Mouse (Mus musculus) C2C12 (cell line): Measurements from ENCODE around the gene Plcb2. TPM values are rescaled to one million over a fixed set of nuclear protein-coding genes. Genes with fewer than 3 reads are reported as not detected.

Source experiments
- H3K27me3 ChIP-seq: one replicate; pipeline ENCODE4 v1.6.1; 2011; ENCODE audit not compliant: control insufficient read depth, insufficient read depth, insufficient read length
- H3K36me3 ChIP-seq: one replicate; pipeline ENCODE4 v1.6.1; 2011; ENCODE audit not compliant: control insufficient read depth, insufficient read depth
- H3K4me3 ChIP-seq: one replicate; pipeline ENCODE4 v1.5.1; 2011; ENCODE audit warnings: mild to moderate bottlenecking, control low read depth; ENCODE audit not compliant: poor library complexity, insufficient read depth, severe bottlenecking
- H3K79me2 ChIP-seq: one replicate; pipeline ENCODE4 v1.6.1; 2011; ENCODE audit not compliant: control insufficient read depth, insufficient read depth
- H3K79me3 ChIP-seq: one replicate; pipeline ENCODE4 v1.6.1; 2011; ENCODE audit warnings: low read depth, control low read depth
- H3ac ChIP-seq: one replicate; pipeline ENCODE3; 2011; ENCODE audit warnings: low read depth; ENCODE audit not compliant: control insufficient read depth, insufficient read length
- CEBPB ChIP-seq: IDR thresholded peaks from one replicate; pipeline ENCODE4 v1.6.1; 2011; ENCODE audit warnings: low read depth, mild to moderate bottlenecking, control low read depth, moderate library complexity
- CTCF ChIP-seq: IDR thresholded peaks from one replicate; pipeline ENCODE4 v1.5.1; 2011; ENCODE audit not compliant: control insufficient read depth, insufficient read depth, insufficient read length
- FOSL1 ChIP-seq: IDR thresholded peaks from one replicate; pipeline ENCODE4 v1.8.0; 2011; ENCODE audit warnings: mild to moderate bottlenecking, low read length; ENCODE audit not compliant: poor library complexity, insufficient read depth, severe bottlenecking
- MAX ChIP-seq: IDR thresholded peaks from one replicate; pipeline ENCODE4 v1.6.1; 2011; ENCODE audit warnings: mild to moderate bottlenecking, control low read depth
- MYOD1 ChIP-seq: IDR thresholded peaks from one replicate; pipeline ENCODE4 v1.6.1; 2011; ENCODE audit warnings: low read depth; ENCODE audit not compliant: control insufficient read depth, insufficient read length
- MYOG ChIP-seq: IDR thresholded peaks from one replicate; pipeline ENCODE4 v1.6.1; 2011; ENCODE audit not compliant: control insufficient read depth, insufficient read length; ENCODE audit errors: extremely low read depth
- USF1 ChIP-seq: IDR thresholded peaks from one replicate; pipeline ENCODE4 v1.6.1; 2011; ENCODE audit warnings: low read depth, mild to moderate bottlenecking, control low read depth, moderate library complexity
- polyA plus RNA-seq: library from polyadenylated mRNA; unstranded; fragments of >200 nt; fragmentation: generic; extraction: Trizol; gene quantifications from one replicate; pipeline ENCODE4 v1.2.1, GENCODE M21; 2012; ENCODE audit warnings: missing spikeins

Gene Plcb2
- polyA plus RNA-seq, 1 experiment, result not detected

GRCm38 (mm10) chr2:118727911-118728310 is 327 bp downstream of the Plcb2 start:
- Histone ChIP-seq H3K36me3 (no peaks in the 10 kb centered on the region), H3K4me3 (no peak overlapping the region), H3K27me3 (peaks cover 71% of the 10 kb centered on the region), H3K79me3 (no peaks in the 10 kb centered on the region), H3K79me2 (no peaks in the 10 kb centered on the region), H3ac (no peak overlapping the region)
- no peak for TF ChIP-seq CEBPB
- no peak for TF ChIP-seq MYOD1
- TF ChIP-seq USF1, result no peak
- TF ChIP-seq FOSL1, result no peak
- TF ChIP-seq CTCF, result no peak
- no peak for TF ChIP-seq MAX

GRCm38 (mm10) chr2:118726873-118727272 is 1.4 kb downstream of the Plcb2 start:
- Histone ChIP-seq H3K36me3 (no peaks in the 10 kb centered on the region), H3K27me3 (peaks cover 71% of the 10 kb centered on the region), H3ac (no peak overlapping the region), H3K4me3 (no peak overlapping the region), H3K79me3 (no peaks in the 10 kb centered on the region), H3K79me2 (no peaks in the 10 kb centered on the region)
- no peak for TF ChIP-seq FOSL1
- no peak for TF ChIP-seq MAX
- no peak for TF ChIP-seq USF1
- TF ChIP-seq CEBPB, result no peak
- TF ChIP-seq MYOG, result no peak

- Histone ChIP-seq H3K36me3 (no peaks in the 10 kb centered on the region), H3ac (no peak overlapping the region), H3K79me3 (no peaks in the 10 kb centered on the region), H3K79me2 (no peaks in the 10 kb centered on the region), H3K4me3 (no peak overlapping the region), H3K27me3 (peaks cover 67% of the 10 kb centered on the region)
- TF ChIP-seq CTCF, result no peak
Observed at GRCm38 (mm10) chr2:118725511-118725910, 2.7 kb downstream of the Plcb2 start.

GRCm38 (mm10) chr2:118723693-118724486 is 4.3 kb downstream of the Plcb2 start:
- H3K79me3 ChIP-seq, result no peaks in the 10 kb centered on the region
- no peaks in the 10 kb centered on the region for H3K36me3 ChIP-seq
- H3K4me3 ChIP-seq, result no peak overlapping the region
- TF ChIP-seq USF1 (no peak), MYOD1 (no peak), CEBPB (no peak), CTCF (no peak), FOSL1 (no peak), MYOG (no peak), MAX (no peak)
- peaks cover 78% of the 10 kb centered on the region for H3K27me3 ChIP-seq
- H3ac ChIP-seq, result no peak overlapping the region
- no peaks in the 10 kb centered on the region for H3K79me2 ChIP-seq

- no peak for TF ChIP-seq CTCF
- no peak for TF ChIP-seq MAX
- TF ChIP-seq USF1, result no peak
- no peak for TF ChIP-seq MYOD1
- peaks cover 84% of the 10 kb centered on the region for H3K27me3 ChIP-seq
Observed at GRCm38 (mm10) chr2:118716677-118717076, 11.6 kb downstream of the Plcb2 start.

GRCm38 (mm10) chr2:118714230-118714629 is 14.0 kb downstream of the Plcb2 start:
- no peak for TF ChIP-seq USF1
- TF ChIP-seq MYOD1, result no peak
- TF ChIP-seq MYOG, result no peak
- TF ChIP-seq FOSL1, result no peak
- TF ChIP-seq CTCF, result no peak
- no peak for TF ChIP-seq CEBPB
- TF ChIP-seq MAX, result no peak
- Histone ChIP-seq H3K27me3 (peaks cover 79% of the 10 kb centered on the region), H3K4me3 (no peak overlapping the region)

More at GRCm38 (mm10) chr2:118716677-118717076, 11.6 kb downstream of the Plcb2 start:
- H3K79me3 ChIP-seq, result no peaks in the 10 kb centered on the region
- no peak overlapping the region for H3K4me3 ChIP-seq
- no peaks in the 10 kb centered on the region for H3K36me3 ChIP-seq
- no peak overlapping the region for H3ac ChIP-seq
- H3K79me2 ChIP-seq, result no peaks in the 10 kb centered on the region

More at GRCm38 (mm10) chr2:118714230-118714629, 14.0 kb downstream of the Plcb2 start:
- Histone ChIP-seq H3K79me3 (no peaks in the 10 kb centered on the region), H3K79me2 (no peaks in the 10 kb centered on the region), H3ac (no peak overlapping the region), H3K36me3 (no peaks in the 10 kb centered on the region)
